Mouse (Mus musculus) CH12.LX (cell line): Measurements from ENCODE around the gene Lrp6. TPM values are rescaled to one million over a fixed set of nuclear protein-coding genes. Genes with fewer than 3 reads are reported as not detected.

Experiments used
- DNase-seq: peaks from one replicate; pipeline ENCODE4 v3.0.0-alpha.2; 2013; ENCODE audit errors: extremely low read depth
- H3K27ac ChIP-seq: 2 replicates; pipeline ENCODE4 v1.5.1; 2012; ENCODE audit warnings: low read depth, mild to moderate bottlenecking, control low read depth, moderate library complexity; ENCODE audit not compliant: insufficient read depth
- H3K27me3 ChIP-seq: replicated peaks from 2 replicates; pipeline ENCODE3; 2012; ENCODE audit warnings: inconsistent platforms
- H3K36me3 ChIP-seq, 2 experiments: replicated peaks in 1 of 2; 2 replicates each; pipeline versions ENCODE3 to v1.6.1; 2012; ENCODE audit warnings: inconsistent platforms in 1 of 2, low read length in 1 of 2, mild to moderate bottlenecking in 1 of 2, mixed read lengths in 1 of 2, moderate library complexity in 1 of 2; ENCODE audit not compliant: control insufficient read depth in 1 of 2, insufficient read depth in 1 of 2
- H3K4me1 ChIP-seq, 2 experiments: 2 replicates each; pipeline ENCODE4 v1.6.1; 2012; ENCODE audit warnings: inconsistent platforms in 1 of 2, moderate library complexity in 1 of 2; ENCODE audit not compliant: insufficient read depth in 2 of 2, control insufficient read depth in 1 of 2
- H3K4me2 ChIP-seq: 2 replicates; pipeline ENCODE4 v1.6.1; 2012; ENCODE audit warnings: low read depth, mild to moderate bottlenecking, control low read depth; ENCODE audit not compliant: poor library complexity, insufficient read depth, severe bottlenecking
- H3K4me3 ChIP-seq, 3 experiments: fragments of 150-350 bp in 1 of 3; sonication (generic) in 1 of 3; replicated peaks in 1 of 3; 2 replicates each; pipeline versions ENCODE3 to v1.5.1; 2011 to 2012; ENCODE audit warnings: low read depth in 2 of 3, low read length in 2 of 3, mild to moderate bottlenecking in 2 of 3, moderate library complexity in 2 of 3, control low read depth in 1 of 3, improper control_type of control experiment in 1 of 3, inconsistent platforms in 1 of 3, mixed read lengths in 1 of 3; ENCODE audit not compliant: poor library complexity in 1 of 3
- H3K79me2 ChIP-seq: replicated peaks from 2 replicates; pipeline ENCODE4 v1.6.1; 2012; ENCODE audit warnings: mild to moderate bottlenecking, moderate library complexity; ENCODE audit not compliant: control insufficient read depth, poor library complexity, insufficient read depth, severe bottlenecking; ENCODE audit errors: extremely low read depth
- H3K9ac ChIP-seq: 2 replicates; pipeline ENCODE4 v1.6.1; 2012; ENCODE audit warnings: low read depth, mild to moderate bottlenecking, control low read depth, moderate library complexity; ENCODE audit not compliant: insufficient read depth
- H3K9me3 ChIP-seq: replicated peaks from 2 replicates; pipeline ENCODE3; 2012; ENCODE audit warnings: low read length, inconsistent platforms, mixed read lengths
- CHD1 ChIP-seq: IDR thresholded peaks from 2 replicates; pipeline ENCODE4 v1.6.1; 2012; ENCODE audit warnings: low read depth, low read length, improper control_type of control experiment, inconsistent platforms
- CHD2 ChIP-seq: IDR thresholded peaks from 2 replicates; pipeline ENCODE4 v1.6.1; 2011; ENCODE audit warnings: low read length, improper control_type of control experiment
- E2F4 ChIP-seq: IDR thresholded peaks from 2 replicates; pipeline ENCODE4 v1.6.1; 2011; ENCODE audit warnings: low read depth, low read length, improper control_type of control experiment; ENCODE audit not compliant: insufficient replicate concordance
- EP300 ChIP-seq: IDR thresholded peaks from 2 replicates; pipeline ENCODE4 v1.6.1; 2011; ENCODE audit warnings: low read length, improper control_type of control experiment
- JUN ChIP-seq: IDR thresholded peaks from 2 replicates; pipeline ENCODE4 v1.6.1; 2011; ENCODE audit warnings: low read depth, mild to moderate bottlenecking, low read length, improper control_type of control experiment, moderate library complexity; ENCODE audit not compliant: insufficient read depth
- MAFK ChIP-seq: IDR thresholded peaks from 2 replicates; pipeline ENCODE4 v1.6.1; 2011; ENCODE audit warnings: low read length, improper control_type of control experiment; ENCODE audit not compliant: insufficient replicate concordance
- MAZ ChIP-seq: IDR thresholded peaks from 2 replicates; pipeline ENCODE4 v1.6.1; 2012; ENCODE audit warnings: low read depth, mild to moderate bottlenecking, inconsistent platforms, low read length, improper control_type of control experiment, moderate library complexity
- NELFE ChIP-seq: IDR thresholded peaks from 2 replicates; pipeline ENCODE4 v1.6.1; 2011; ENCODE audit warnings: low read depth, low read length, improper control_type of control experiment
- POLR2AphosphoS2 ChIP-seq: IDR thresholded peaks from 2 replicates; pipeline ENCODE4 v1.6.1; 2011; ENCODE audit warnings: low read depth, low read length, improper control_type of control experiment
- SIN3A ChIP-seq: IDR thresholded peaks from 2 replicates; pipeline ENCODE4 v1.6.1; 2012; ENCODE audit warnings: low read length, improper control_type of control experiment, inconsistent platforms
- TCF12 ChIP-seq: IDR thresholded peaks from 2 replicates; pipeline ENCODE4 v1.6.1; 2014; ENCODE audit warnings: low read depth, mild to moderate bottlenecking, inconsistent platforms, low read length, improper control_type of control experiment
- UBTF ChIP-seq: IDR thresholded peaks from 2 replicates; pipeline ENCODE4 v1.6.1; 2012; ENCODE audit warnings: low read depth, mild to moderate bottlenecking, inconsistent platforms, low read length, improper control_type of control experiment, moderate library complexity
- USF1 ChIP-seq: IDR thresholded peaks from 2 replicates; pipeline ENCODE4 v1.6.1; 2014; ENCODE audit warnings: low read depth, mild to moderate bottlenecking, inconsistent platforms, low read length, improper control_type of control experiment
- ZMIZ1 ChIP-seq: IDR thresholded peaks from 2 replicates; pipeline ENCODE4 v1.6.1; 2012; ENCODE audit warnings: low read depth, mild to moderate bottlenecking, inconsistent platforms, low read length, improper control_type of control experiment
- ZNF384 ChIP-seq: IDR thresholded peaks from 2 replicates; pipeline ENCODE4 v1.6.1; 2012; ENCODE audit warnings: low read depth, low read length, improper control_type of control experiment, inconsistent platforms
- dilution Hi-C: fragments of 300-500 bp; cut with MboI; formaldehyde crosslinking; loops from 2 replicates; pipeline ENCODE4 v1.14.3; 2020; ENCODE audit warnings: low sequenced_read_pairs; ENCODE audit not compliant: extremely low pct_unique_long_range_greater_than_20kb, extremely low pct_ligation_motif_present
- in situ Hi-C: fragments of 300-500 bp; cut with MboI; formaldehyde crosslinking; loops from 3 replicates; pipeline ENCODE4 v1.14.3; 2019; ENCODE audit warnings: low sequenced_read_pairs, low pct_ligation_motif_present, low pct_unique_long_range_greater_than_20kb, mixed read lengths
- polyA plus RNA-seq: library from polyadenylated mRNA; unstranded; fragments of >175 nt; gene quantifications from 2 replicates; pipeline ENCODE4 v1.2.1, GENCODE M21; 2012; ENCODE audit warnings: low read depth; ENCODE audit not compliant: insufficient read length
- total RNA-seq, 2 experiments: library from RNA; depleted of rRNA; stranded (reverse); fragments of 300-350 nt in 1 of 2; fragments of >200 nt in 1 of 2; gene quantifications; 2 replicates each; pipeline ENCODE4 v1.2.3; 2012 to 2014

The Lrp6 gene
- total and polyA plus RNA-seq, 3 experiments, result 12.4 to 15.6 (median 13.3) TPM

GRCm38 (mm10) chr6:134498518-134498917, 68.2 kb downstream of the Lrp6 start:
- Histone ChIP-seq H3K27ac (no peak overlapping the region), H3K4me3 (no peak overlapping the region), H3K9me3 (no peaks in the 10 kb centered on the region), H3K4me1 (peaks cover 0 to 15% of the 10 kb centered on the region in 2 experiments; a peak in 2 of 4 replicates), H3K27me3 (no peaks in the 10 kb centered on the region), H3K4me2 (no peak overlapping the region), H3K36me3 (peaks cover 0 to 40% of the 10 kb centered on the region in 2 experiments), H3K79me2 (no peaks in the 10 kb centered on the region)
- in situ Hi-C loops (no loop called here), dilution Hi-C loops (no loop called here)
- no peak for DNase-seq
- TF ChIP-seq POLR2AphosphoS2 (no peak), CHD2 (no peak), JUN (no peak), NELFE (no peak), MAFK (no peak), ZMIZ1 (no peak), USF1 (no peak), EP300 (no peak), ZNF384 (no peak), TCF12 (no peak), SIN3A (no peak), CHD1 (no peak)
- TF ChIP-seq, all 38 proteins: peak for 0
- H3K9ac ChIP-seq, result no peak overlapping the region

- Histone ChIP-seq H3K27ac (no peak overlapping the region), H3K9ac (no peak overlapping the region), H3K9me3 (no peaks in the 10 kb centered on the region), H3K79me2 (no peaks in the 10 kb centered on the region), H3K4me2 (no peak overlapping the region), H3K4me1 (peaks cover 0 to 24% of the 10 kb centered on the region in 2 experiments; a peak in 2 of 4 replicates), H3K4me3 (no peak overlapping the region), H3K36me3 (peaks cover 0 to 34% of the 10 kb centered on the region in 2 experiments), H3K27me3 (no peaks in the 10 kb centered on the region)
- no peak for DNase-seq
- dilution Hi-C loops (no loop called here), in situ Hi-C loops (no loop called here)
- TF ChIP-seq UBTF (no peak), E2F4 (no peak), MAZ (no peak)
These were observed 71.7 kb downstream of the Lrp6 start for GRCm38 (mm10) chr6:134494828-134495698.
